Mouse (Mus musculus) small intestine, adult 2 months (tissue): ENCODE measurements around the gene Vma21. TPM values are rescaled to one million over a fixed set of nuclear protein-coding genes. Genes with fewer than 3 reads are reported as not detected.

Experiments used
- H3K27ac ChIP-seq: fragments of 200-500 bp; 2 replicates; pipeline ENCODE4 v1.5.1; 2012; ENCODE audit warnings: low read depth, low read length, control low read depth, inconsistent platforms; ENCODE audit not compliant: insufficient read depth
- H3K27me3 ChIP-seq: fragments of 200-500 bp; 2 replicates; pipeline ENCODE4 v1.6.1; 2012; ENCODE audit warnings: mild to moderate bottlenecking, moderate library complexity, low read length, inconsistent platforms; ENCODE audit not compliant: control insufficient read depth, insufficient read depth
- H3K36me3 ChIP-seq: fragments of 200-500 bp; 2 replicates; pipeline ENCODE4 v1.6.1; 2012; ENCODE audit warnings: mild to moderate bottlenecking, low read length, control low read depth, inconsistent platforms; ENCODE audit not compliant: control insufficient read depth, insufficient read depth
- H3K4me1 ChIP-seq: fragments of 200-500 bp; 2 replicates; pipeline ENCODE4 v1.6.1; 2012; ENCODE audit warnings: low read length, inconsistent platforms, mixed read lengths; ENCODE audit not compliant: control insufficient read depth, insufficient read depth, insufficient read length
- H3K4me3 ChIP-seq: fragments of 200-500 bp; 2 replicates; pipeline ENCODE4 v1.5.1; 2012; ENCODE audit warnings: low read depth, mild to moderate bottlenecking, control low read depth, inconsistent platforms, low read length, moderate library complexity
- CTCF ChIP-seq: fragments of 200-500 bp; IDR thresholded peaks from 2 replicates; pipeline ENCODE4 v1.5.1; 2012; ENCODE audit warnings: low read depth, mild to moderate bottlenecking, control low read depth, inconsistent platforms, low read length, moderate library complexity, mixed read lengths; ENCODE audit not compliant: insufficient replicate concordance, insufficient read length; ENCODE audit errors: extremely low read depth
- POLR2A ChIP-seq: fragments of 200-500 bp; IDR thresholded peaks from 2 replicates; pipeline ENCODE4 v1.6.1; 2012; ENCODE audit warnings: low read depth, mild to moderate bottlenecking, control low read depth, inconsistent platforms, low read length, moderate library complexity
- WGBS: fragments of 180-500 bp; shearing (Covaris S2); methylation state at CpG from one replicate; pipeline ENCODE4 v1.1.7; 2018; 5-methylcytosine and 5-hydroxymethylcytosine counted together
- polyA plus RNA-seq: library from polyadenylated mRNA; depleted of rRNA; stranded (reverse); fragments of >200 nt; gene quantifications from 2 replicates; pipeline ENCODE4 v1.2.3, GENCODE M21; 2012; rRNA removed

Gene Vma21
- polyA plus RNA-seq: 0.56 and 0.63 TPM in 2 replicates

DNA sequence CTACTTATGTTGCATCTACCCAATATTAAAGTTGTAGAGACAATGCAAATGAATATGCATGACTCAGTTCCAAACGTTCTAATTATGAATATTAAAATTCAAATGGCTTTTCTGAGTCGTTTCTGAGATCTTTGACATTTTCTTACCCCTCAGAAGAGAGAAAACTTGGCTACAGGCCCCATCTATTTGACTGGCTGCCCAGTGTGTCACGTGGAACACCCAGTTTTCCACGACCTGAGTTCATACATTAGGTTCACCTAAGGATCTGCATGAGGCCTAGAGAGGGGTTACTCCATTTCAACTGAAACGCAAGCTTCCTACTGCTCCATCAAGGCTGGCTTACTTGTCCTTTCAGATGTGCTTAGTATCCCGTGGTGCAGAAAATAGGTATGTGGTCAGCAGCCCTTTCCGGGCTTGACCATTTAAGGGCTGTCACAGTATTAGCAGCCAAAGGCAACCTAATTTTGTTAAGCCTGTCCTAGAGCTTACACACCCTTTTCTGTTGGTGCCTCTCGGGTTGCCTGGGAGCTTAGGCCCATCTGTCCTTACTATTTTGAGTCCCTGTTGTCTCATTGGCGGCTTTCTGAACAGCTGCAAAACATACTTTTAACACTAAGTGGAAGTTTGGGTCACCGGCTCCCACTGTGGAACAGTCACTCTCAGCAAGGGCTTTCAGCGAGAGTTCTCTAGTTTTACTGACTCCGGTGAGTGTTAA lies at the start of gene Vma21:
TSS of gene Vma21 (plus strand) at position 294 of the 715 bp plus-strand sequence.
- H3K27me3 ChIP-seq: no peaks in the 10 kb centered on the region
- H3K4me1 ChIP-seq: peaks cover 4% of the 10 kb centered on the region; the same call in 1 of the 2 replicates
- H3K27ac ChIP-seq: peak within 1 kb of the TSS; percentile 81
- 30% methylated on average over 12 of the region's 12 CpGs for WGBS
- H3K36me3 ChIP-seq: no peaks in the 10 kb centered on the region
- no peak for TF ChIP-seq POLR2A
- no peak for TF ChIP-seq CTCF
- peak within 1 kb of the TSS; percentile 100 for H3K4me3 ChIP-seq

DNA sequence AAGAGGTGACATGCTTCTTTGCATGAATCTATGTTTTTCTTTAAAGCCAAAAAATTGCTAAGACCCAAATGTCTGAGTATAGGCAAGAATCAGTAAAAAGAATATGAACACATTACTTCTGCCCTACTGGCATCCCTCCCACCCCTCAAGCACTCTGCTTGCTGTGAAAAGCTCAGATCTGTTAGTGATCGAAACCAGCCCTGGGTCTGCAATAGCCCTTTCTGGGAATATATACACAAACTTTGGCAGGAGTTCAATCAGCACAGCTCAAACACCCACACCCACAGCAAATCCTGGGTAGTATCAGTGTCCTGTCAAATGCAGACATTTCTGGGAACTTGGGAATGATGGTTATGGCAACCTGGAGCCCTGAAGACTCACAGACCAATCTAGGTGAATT lies 47.8 kb upstream of the Vma21 start:
- Histone ChIP-seq H3K27ac (no peak overlapping the region), H3K27me3 (no peaks in the 10 kb centered on the region), H3K36me3 (no peaks in the 10 kb centered on the region), H3K4me1 (no peaks in the 10 kb centered on the region), H3K4me3 (no peak overlapping the region)
- TF ChIP-seq CTCF (no peak), POLR2A (no peak)
- 62% methylated on average over 1 of the region's 1 CpGs for WGBS

DNA sequence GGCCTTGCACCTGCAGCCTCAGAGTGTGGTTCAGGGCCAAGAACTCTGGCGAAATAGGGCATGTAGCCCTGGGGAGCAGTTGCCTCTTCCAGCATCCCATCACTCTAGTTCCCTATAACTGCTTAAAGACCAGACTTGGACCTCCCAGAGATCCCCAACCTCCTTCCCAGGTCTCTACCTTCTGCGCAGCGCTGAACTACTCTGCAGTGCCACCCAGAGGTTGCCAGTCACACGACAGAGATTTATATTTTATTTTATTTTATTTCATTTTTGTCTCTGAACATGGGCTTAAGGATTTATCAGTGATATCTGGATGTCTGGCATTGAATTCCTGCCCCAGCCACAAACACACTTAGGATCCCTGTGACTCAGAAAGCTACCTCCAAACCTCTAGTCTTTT lies 24.6 kb upstream of the Vma21 start:
- no peaks in the 10 kb centered on the region for H3K36me3 ChIP-seq
- no peaks in the 10 kb centered on the region for H3K27me3 ChIP-seq
- H3K4me3 ChIP-seq: no peak overlapping the region
- 12% methylated on average over 4 of the region's 4 CpGs for WGBS
- H3K27ac ChIP-seq: no peak overlapping the region
- no peaks in the 10 kb centered on the region for H3K4me1 ChIP-seq
- TF ChIP-seq POLR2A: no peak
- no peak for TF ChIP-seq CTCF

DNA sequence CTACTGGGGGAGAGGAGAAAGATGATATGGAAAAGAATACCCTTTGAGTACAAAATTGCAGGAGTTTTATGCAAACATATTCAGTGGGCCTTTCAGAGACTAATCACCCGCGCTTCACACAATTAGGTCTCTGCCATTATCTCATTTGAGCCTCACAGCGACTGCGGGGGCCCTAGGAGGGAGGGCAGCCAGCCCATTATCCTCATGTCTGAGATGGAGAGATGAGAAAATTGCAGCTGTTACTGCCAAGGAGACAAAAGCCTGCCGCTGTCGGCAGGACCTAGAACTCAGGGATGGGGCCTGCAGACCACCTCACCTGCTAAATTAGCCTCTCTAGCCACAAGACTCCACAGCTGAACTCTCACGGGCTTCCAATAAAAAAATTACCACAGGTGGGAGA lies 18.0 kb upstream of the Vma21 start:
- 62% methylated on average over 7 of the region's 7 CpGs for WGBS
- Histone ChIP-seq H3K36me3 (no peaks in the 10 kb centered on the region), H3K27ac (no peak overlapping the region), H3K27me3 (no peaks in the 10 kb centered on the region), H3K4me3 (no peak overlapping the region), H3K4me1 (no peaks in the 10 kb centered on the region)
- TF ChIP-seq CTCF (no peak), POLR2A (no peak)

DNA sequence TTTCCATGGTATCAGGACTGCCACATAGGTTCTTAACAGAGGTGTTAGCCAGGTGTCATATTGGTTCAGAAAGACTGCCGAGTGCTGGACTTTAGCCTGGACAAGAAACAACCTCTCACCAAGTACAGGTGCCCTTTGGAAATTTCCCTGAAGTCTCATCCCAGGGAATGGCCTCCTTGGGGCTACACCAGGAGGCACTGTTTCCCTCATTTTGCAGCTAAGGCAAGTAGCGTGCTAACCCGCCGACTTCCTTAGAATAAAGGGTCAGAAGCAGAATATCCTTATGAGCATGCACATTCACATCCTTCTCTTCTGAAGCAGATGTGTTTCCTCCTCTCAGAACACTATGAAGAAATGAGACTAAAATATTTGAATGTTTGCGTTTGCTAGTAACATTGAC lies 16.8 kb upstream of the Vma21 start:
- no peaks in the 10 kb centered on the region for H3K4me1 ChIP-seq
- 43% methylated on average over 5 of the region's 5 CpGs for WGBS
- no peaks in the 10 kb centered on the region for H3K27me3 ChIP-seq
- no peaks in the 10 kb centered on the region for H3K36me3 ChIP-seq
- H3K27ac ChIP-seq: no peak overlapping the region
- no peak for TF ChIP-seq POLR2A
- no peak for TF ChIP-seq CTCF
- no peak overlapping the region for H3K4me3 ChIP-seq

DNA sequence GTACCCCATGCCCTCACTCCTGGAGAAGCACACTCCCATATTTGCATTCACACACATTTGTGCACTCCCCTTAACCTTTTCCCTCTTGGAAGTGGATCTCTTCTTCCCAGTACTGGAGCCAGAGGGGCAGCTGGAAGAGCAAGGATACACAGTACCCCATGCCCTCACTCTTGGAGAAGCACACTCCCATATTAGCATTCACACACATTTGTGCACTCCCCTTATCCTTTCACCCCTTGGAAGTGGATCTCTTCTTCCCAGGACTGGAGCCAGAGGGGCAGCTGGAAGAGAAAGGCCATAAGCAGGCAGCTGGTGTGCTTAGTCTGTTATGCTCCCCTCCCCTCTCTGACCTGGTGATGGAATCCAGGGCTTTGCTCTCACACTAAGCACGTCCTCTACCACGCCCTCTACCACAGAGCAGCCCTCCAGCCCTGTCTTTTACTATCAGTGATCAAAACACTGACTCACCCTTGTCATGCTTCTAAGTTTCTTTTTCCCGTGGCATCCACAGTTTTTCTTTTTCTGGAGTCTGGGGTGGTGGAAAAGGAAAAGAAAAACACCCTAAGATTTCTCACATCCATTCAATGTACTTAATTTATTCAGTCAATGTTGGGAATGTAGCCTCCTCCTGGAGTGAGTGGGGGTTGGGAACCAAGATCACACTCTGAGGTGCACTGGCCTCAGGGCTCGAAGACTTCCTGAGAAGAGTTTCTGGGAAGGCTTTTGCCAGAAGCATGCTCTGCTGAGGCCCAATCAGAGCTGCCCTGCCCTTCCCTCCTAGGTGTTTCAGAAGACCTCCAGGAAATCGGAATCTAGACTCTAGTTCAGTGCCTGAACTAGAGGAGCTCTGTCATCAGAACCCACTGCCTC lies 3.5 kb upstream of the Vma21 start:
- Histone ChIP-seq H3K27ac (no peak overlapping the region), H3K4me1 (peaks cover 4% of the 10 kb centered on the region; the same call in 1 of the 2 replicates), H3K27me3 (no peaks in the 10 kb centered on the region), H3K4me3 (no peak overlapping the region), H3K36me3 (no peaks in the 10 kb centered on the region)
- WGBS: 26% methylated on average over 5 of the region's 5 CpGs
- TF ChIP-seq CTCF (no peak), POLR2A (no peak)

DNA sequence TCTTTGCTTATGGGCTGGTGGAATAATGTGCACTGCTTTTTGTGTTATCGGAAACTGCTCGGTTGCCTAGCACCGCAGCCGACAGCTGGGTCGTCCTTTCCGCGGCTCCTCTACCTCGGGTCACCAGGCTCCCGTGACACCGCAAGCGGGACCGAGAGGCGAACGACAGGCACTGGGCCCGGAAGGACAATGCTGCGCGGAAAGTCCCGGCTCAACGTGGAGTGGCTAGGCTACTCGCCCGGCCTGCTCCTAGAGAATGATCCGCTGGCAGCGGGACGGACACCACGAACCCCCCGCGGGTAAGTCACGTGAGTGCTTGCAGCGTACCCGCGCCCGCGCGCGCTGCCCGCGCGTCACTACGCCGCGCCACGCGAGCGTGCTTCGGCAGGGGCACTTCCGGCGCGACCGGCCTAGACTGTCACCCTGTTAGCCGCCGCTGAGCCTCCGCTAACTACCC lies 705 bp downstream of the Vma21 start:
- no peaks in the 10 kb centered on the region for H3K27me3 ChIP-seq
- H3K4me3 ChIP-seq: peak overlapping the region; percentile 100
- H3K36me3 ChIP-seq: no peaks in the 10 kb centered on the region
- H3K4me1 ChIP-seq: peaks cover 4% of the 10 kb centered on the region; the same call in 1 of the 2 replicates
- peak overlapping the region; percentile 81 for H3K27ac ChIP-seq
- TF ChIP-seq CTCF (no peak), POLR2A (no peak)
- WGBS: 14% methylated on average over 52 of the region's 52 CpGs
